Mouse (Mus musculus) ovary, postnatal 10 days (tissue): Measurements from ENCODE around the gene Gfral.
"Not testable (repeated sequence)": the region's sequence is repeated elsewhere in the genome, so short reads cannot be mapped to it uniquely, and the experiment has no call there.

Experiments used
- DNase-seq: peaks from one replicate; pipeline ENCODE4 v3.0.0; 2022; ENCODE audit warnings: low spot score

Gfral gene

GRCm38 (mm10) chr9:76122888-76123287, 90.6 kb downstream of the Gfral start:
- not testable (repeated sequence) for DNase-seq
